Mouse (Mus musculus): ENCODE measurements around the gene Muc1. TPM values are rescaled to one million over a fixed set of nuclear protein-coding genes. Genes with fewer than 3 reads are reported as not detected.

Gene Muc1
- polyA plus RNA-seq, 1 experiment from 2014 or later: 0.16 TPM

GRCm38 (mm10) chr3:89219546-89219945 is 9.3 kb upstream of the Muc1 start:
- no peak for ATAC-seq (ENCODE audit: insufficient number of reproducible peaks, insufficient read depth, low FRiP score, low read depth)
- no peak overlapping the region for H3K4me2 ChIP-seq (ENCODE audit: low read length)

GRCm38 (mm10) chr3:89221167-89221566 is 7.7 kb upstream of the Muc1 start:
- Histone ChIP-seq H3K9me3 (ENCODE audit: control insufficient read depth, low read length) (no peaks in the 10 kb centered on the region), H3K36me3 (ENCODE audit: control insufficient read depth, insufficient read depth, low read length) (no peaks in the 10 kb centered on the region), H3K4me2 (ENCODE audit: low read length) (no peak overlapping the region), H3K27ac (replicated peaks in 1 of 2; ENCODE audit: control insufficient read depth in 1 of 2, insufficient read depth in 1 of 2, low read depth in 2 of 2, low read length in 2 of 2) (no peak overlapping the region), H3K4me3 (ENCODE audit: control insufficient read depth in 1 of 2, insufficient read depth in 1 of 2, low read depth in 1 of 2, low read length in 2 of 2) (no peak overlapping the region), H3K9ac (ENCODE audit: low read length) (no peak overlapping the region), H3K4me1 (ENCODE audit: control insufficient read depth in 2 of 2, insufficient read depth in 2 of 2, low read length in 2 of 2) (no peaks in the 10 kb centered on the region; a peak in 1 of 4 replicates), H3K27me3 (ENCODE audit: control insufficient read depth, insufficient read depth, low read length) (peaks cover 14% of the 10 kb centered on the region)
- WGBS: 78% methylated on average over 5 of the region's 5 CpGs
- no peak for ATAC-seq (ENCODE audit: insufficient number of reproducible peaks, insufficient read depth, low FRiP score, low read depth)

More at GRCm38 (mm10) chr3:89219546-89219945, 9.3 kb upstream of the Muc1 start:
- Histone ChIP-seq H3K4me1 (ENCODE audit: control insufficient read depth in 2 of 2, insufficient read depth in 2 of 2, low read length in 2 of 2) (peaks cover 8 to 13% of the 10 kb centered on the region in 2 experiments), H3K9ac (ENCODE audit: low read length) (no peak overlapping the region), H3K27me3 (ENCODE audit: control insufficient read depth, insufficient read depth, low read length) (no peaks in the 10 kb centered on the region; the same call in 1 of the 2 replicates), H3K36me3 (ENCODE audit: control insufficient read depth, insufficient read depth, low read length) (no peaks in the 10 kb centered on the region), H3K27ac (replicated peaks in 1 of 2; ENCODE audit: control insufficient read depth in 1 of 2, insufficient read depth in 1 of 2, low read depth in 2 of 2, low read length in 2 of 2) (peak overlapping the region in 1 of 2 experiments; percentile 35; a peak in 1 of 4 replicates), H3K9me3 (ENCODE audit: control insufficient read depth, low read length) (no peaks in the 10 kb centered on the region), H3K4me3 (ENCODE audit: control insufficient read depth in 1 of 2, insufficient read depth in 1 of 2, low read depth in 1 of 2, low read length in 2 of 2) (no peak overlapping the region)
- WGBS: 25% methylated on average over 8 of the region's 8 CpGs

- H3K27ac ChIP-seq (replicated peaks in 1 of 2; ENCODE audit: control insufficient read depth in 1 of 2, insufficient read depth in 1 of 2, low read depth in 2 of 2, low read length in 2 of 2): no peak overlapping the region
- H3K4me1 ChIP-seq (ENCODE audit: control insufficient read depth in 2 of 2, insufficient read depth in 2 of 2, low read length in 2 of 2): peaks cover 10 to 16% of the 10 kb centered on the region in 2 experiments
- no peak overlapping the region for H3K4me3 ChIP-seq (ENCODE audit: control insufficient read depth in 1 of 2, insufficient read depth in 1 of 2, low read depth in 1 of 2, low read length in 2 of 2)
- WGBS: 75% methylated on average over 11 of the region's 11 CpGs
- no peak overlapping the region for H3K4me2 ChIP-seq (ENCODE audit: low read length)
- H3K27me3 ChIP-seq (ENCODE audit: control insufficient read depth, insufficient read depth, low read length): peaks cover 24% of the 10 kb centered on the region
- H3K36me3 ChIP-seq (ENCODE audit: control insufficient read depth, insufficient read depth, low read length): no peaks in the 10 kb centered on the region
- ATAC-seq (ENCODE audit: insufficient number of reproducible peaks, insufficient read depth, low FRiP score, low read depth): no peak
- H3K9ac ChIP-seq (ENCODE audit: low read length): no peak overlapping the region
- no peaks in the 10 kb centered on the region for H3K9me3 ChIP-seq (ENCODE audit: control insufficient read depth, low read length)
Observed at GRCm38 (mm10) chr3:89224796-89225195, 4.1 kb upstream of the Muc1 start.

GRCm38 (mm10) chr3:89225321-89225815 is 3.5 kb upstream of the Muc1 start:
- Histone ChIP-seq H3K4me1 (ENCODE audit: control insufficient read depth in 2 of 2, insufficient read depth in 2 of 2, low read length in 2 of 2) (peaks cover 10 to 16% of the 10 kb centered on the region in 2 experiments), H3K4me2 (ENCODE audit: low read length) (no peak overlapping the region), H3K4me3 (ENCODE audit: control insufficient read depth in 1 of 2, insufficient read depth in 1 of 2, low read depth in 1 of 2, low read length in 2 of 2) (no peak overlapping the region), H3K36me3 (ENCODE audit: control insufficient read depth, insufficient read depth, low read length) (no peaks in the 10 kb centered on the region), H3K9ac (ENCODE audit: low read length) (no peak overlapping the region), H3K9me3 (ENCODE audit: control insufficient read depth, low read length) (no peaks in the 10 kb centered on the region), H3K27me3 (ENCODE audit: control insufficient read depth, insufficient read depth, low read length) (peaks cover 24% of the 10 kb centered on the region), H3K27ac (replicated peaks in 1 of 2; ENCODE audit: control insufficient read depth in 1 of 2, insufficient read depth in 1 of 2, low read depth in 2 of 2, low read length in 2 of 2) (no peak overlapping the region)
- WGBS: 66% methylated on average over 12 of the region's 12 CpGs
- no peak for ATAC-seq (ENCODE audit: insufficient number of reproducible peaks, insufficient read depth, low FRiP score, low read depth)

GRCm38 (mm10) chr3:89225918-89226317 is 2.9 kb upstream of the Muc1 start:
- Histone ChIP-seq H3K36me3 (ENCODE audit: control insufficient read depth, insufficient read depth, low read length) (no peaks in the 10 kb centered on the region), H3K9me3 (ENCODE audit: control insufficient read depth, low read length) (no peaks in the 10 kb centered on the region), H3K4me1 (ENCODE audit: control insufficient read depth in 2 of 2, insufficient read depth in 2 of 2, low read length in 2 of 2) (peaks cover 10 to 16% of the 10 kb centered on the region in 2 experiments), H3K4me2 (ENCODE audit: low read length) (no peak overlapping the region), H3K27me3 (ENCODE audit: control insufficient read depth, insufficient read depth, low read length) (peaks cover 24% of the 10 kb centered on the region), H3K27ac (replicated peaks in 1 of 2; ENCODE audit: control insufficient read depth in 1 of 2, insufficient read depth in 1 of 2, low read depth in 2 of 2, low read length in 2 of 2) (no peak overlapping the region), H3K9ac (ENCODE audit: low read length) (no peak overlapping the region), H3K4me3 (ENCODE audit: control insufficient read depth in 1 of 2, insufficient read depth in 1 of 2, low read depth in 1 of 2, low read length in 2 of 2) (no peak overlapping the region)
- WGBS: 76% methylated on average over 4 of the region's 4 CpGs
- ATAC-seq (ENCODE audit: insufficient number of reproducible peaks, insufficient read depth, low FRiP score, low read depth): no peak

GRCm38 (mm10) chr3:89226361-89226760 is 2.5 kb upstream of the Muc1 start:
- H3K4me2 ChIP-seq (ENCODE audit: low read length): peak overlapping the region; percentile 73; the same call in 1 of the 2 replicates
- WGBS: 56% methylated on average over 11 of the region's 11 CpGs
- no peak overlapping the region; the same call in 1 of the 2 replicates for H3K9ac ChIP-seq (ENCODE audit: low read length)
- no peak overlapping the region for H3K4me3 ChIP-seq (ENCODE audit: control insufficient read depth in 1 of 2, insufficient read depth in 1 of 2, low read depth in 1 of 2, low read length in 2 of 2)
- H3K27me3 ChIP-seq (ENCODE audit: control insufficient read depth, insufficient read depth, low read length): peaks cover 25% of the 10 kb centered on the region
- H3K36me3 ChIP-seq (ENCODE audit: control insufficient read depth, insufficient read depth, low read length): no peaks in the 10 kb centered on the region
- H3K9me3 ChIP-seq (ENCODE audit: control insufficient read depth, low read length): no peaks in the 10 kb centered on the region
- H3K27ac ChIP-seq (replicated peaks in 1 of 2; ENCODE audit: control insufficient read depth in 1 of 2, insufficient read depth in 1 of 2, low read depth in 2 of 2, low read length in 2 of 2): no peak overlapping the region
- H3K4me1 ChIP-seq (ENCODE audit: control insufficient read depth in 2 of 2, insufficient read depth in 2 of 2, low read length in 2 of 2): peaks cover 10 to 16% of the 10 kb centered on the region in 2 experiments
- no peak for ATAC-seq (ENCODE audit: insufficient number of reproducible peaks, insufficient read depth, low FRiP score, low read depth)

- Histone ChIP-seq H3K4me3 (ENCODE audit: control insufficient read depth in 1 of 2, insufficient read depth in 1 of 2, low read depth in 1 of 2, low read length in 2 of 2) (peak within 1 kb of the TSS; percentile 50 to 60), H3K4me1 (ENCODE audit: control insufficient read depth in 2 of 2, insufficient read depth in 2 of 2, low read length in 2 of 2) (peaks cover 10 to 16% of the 10 kb centered on the region in 2 experiments), H3K27me3 (ENCODE audit: control insufficient read depth, insufficient read depth, low read length) (peaks cover 30% of the 10 kb centered on the region), H3K9me3 (ENCODE audit: control insufficient read depth, low read length) (no peaks in the 10 kb centered on the region), H3K27ac (replicated peaks in 1 of 2; ENCODE audit: control insufficient read depth in 1 of 2, insufficient read depth in 1 of 2, low read depth in 2 of 2, low read length in 2 of 2) (peak within 1 kb of the TSS; percentile 26 to 50; a peak in 2 of 4 replicates), H3K4me2 (ENCODE audit: low read length) (peak within 1 kb of the TSS; percentile 73), H3K9ac (ENCODE audit: low read length) (peak within 1 kb of the TSS; percentile 49), H3K36me3 (ENCODE audit: control insufficient read depth, insufficient read depth, low read length) (no peaks in the 10 kb centered on the region)
- 8% methylated on average over 21 of the region's 21 CpGs for WGBS
- no peak for ATAC-seq (ENCODE audit: insufficient number of reproducible peaks, insufficient read depth, low FRiP score, low read depth)
Observed at GRCm38 (mm10) chr3:89226900-89227299, 2.0 kb upstream of the Muc1 start, which contains the start of gene Mtx1. Mtx1 (minus strand) TSS chr3:89227088.

Data from heart, embryonic 14.5 days (tissue).